Mouse (Mus musculus): ENCODE results near the gene Gm4881. TPM values are rescaled to one million over a fixed set of nuclear protein-coding genes. Genes with fewer than 3 reads are reported as not detected.

Gm4881 gene
- polyA plus RNA-seq, 1 experiment from 2014 or later, result not detected

DNA sequence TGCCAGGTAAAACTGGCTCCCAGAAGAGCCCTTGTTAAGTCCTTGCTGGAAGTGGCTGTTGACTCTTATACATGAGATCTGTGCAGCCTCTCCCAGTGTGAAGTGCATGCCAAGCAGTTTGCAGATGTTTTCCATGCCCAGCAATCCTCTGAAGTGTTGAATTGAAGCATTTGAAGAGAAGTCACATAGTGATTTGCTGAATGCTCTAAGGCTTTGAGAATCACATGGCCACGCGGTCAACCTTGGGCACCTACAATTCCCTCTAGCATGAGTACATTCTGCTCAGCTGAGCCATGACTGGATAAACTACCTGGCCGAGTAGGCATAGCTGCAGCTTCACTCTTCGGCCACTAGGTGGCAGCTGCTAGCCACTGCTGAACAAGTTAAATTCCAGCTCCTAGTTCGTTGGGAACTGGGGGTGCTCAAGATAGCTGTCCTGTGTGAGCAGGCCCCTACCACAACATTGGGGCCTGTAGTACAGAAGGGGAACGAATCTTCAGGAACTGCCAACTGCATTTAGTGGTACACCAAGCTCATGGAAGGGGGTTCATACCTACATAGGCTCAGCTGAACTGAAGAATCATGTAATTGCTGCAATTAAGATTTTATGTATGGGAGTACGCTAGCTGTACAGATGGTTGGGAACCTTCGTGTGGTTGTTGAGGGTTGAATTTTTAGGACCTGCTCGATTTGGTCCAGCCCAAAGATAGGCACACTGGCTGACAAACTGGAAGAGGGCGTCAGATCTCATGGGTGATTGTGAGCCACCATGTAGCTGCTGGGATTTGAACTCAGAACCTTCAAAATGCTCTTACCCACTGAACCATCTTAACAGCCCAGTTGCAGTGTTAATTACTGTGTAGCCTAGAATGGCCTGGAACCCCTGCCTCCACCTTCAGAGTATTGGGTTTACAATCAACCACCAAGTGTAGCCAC lies 53.7 kb downstream of the Gm4881 start:
- 29% methylated on average over 10 of the region's 10 CpGs for WGBS (ENCODE audit: insufficient replicate concordance)
- Histone ChIP-seq H3K27ac (ENCODE audit: low read depth) (peak overlapping the region; percentile 16; the same call in 1 of the 2 replicates), H3K9me3 (ENCODE audit: low read length) (no peaks in the 10 kb centered on the region), H3K9ac (replicated peaks) (no peak overlapping the region), H3K4me1 (ENCODE audit: insufficient read depth) (peaks cover 20% of the 10 kb centered on the region), H3K4me2 (ENCODE audit: low read depth, low read length) (no peak overlapping the region), H3K27me3 (ENCODE audit: insufficient read depth, low read length) (no peaks in the 10 kb centered on the region), H3K4me3 (ENCODE audit: low read depth, low read length) (no peak overlapping the region), H3K36me3 (replicated peaks; ENCODE audit: insufficient read depth, low read length) (peaks cover 50% of the 10 kb centered on the region)
- peak; percentile 75 for ATAC-seq
- TF ChIP-seq EP300 (IDR thresholded peaks at IDR 0.05; ENCODE audit: low read depth), result no peak
- TF ChIP-seq CTCF (IDR thresholded peaks at IDR 0.05; ENCODE audit: low read depth), result peak; percentile 100
- peak; percentile 80 for DNase-seq

GRCm38 (mm10) chr7:24889431-24890220 lies 54.7 kb downstream of the Gm4881 start:
- Histone ChIP-seq H3K4me3 (ENCODE audit: low read depth, low read length) (no peak overlapping the region), H3K4me2 (ENCODE audit: low read depth, low read length) (no peak overlapping the region), H3K9me3 (ENCODE audit: low read length) (no peaks in the 10 kb centered on the region), H3K27ac (ENCODE audit: low read depth) (peak overlapping the region; percentile 53; the same call in 1 of the 2 replicates), H3K9ac (replicated peaks) (no peak overlapping the region), H3K36me3 (replicated peaks; ENCODE audit: insufficient read depth, low read length) (peaks cover 53% of the 10 kb centered on the region), H3K27me3 (ENCODE audit: insufficient read depth, low read length) (no peaks in the 10 kb centered on the region), H3K4me1 (ENCODE audit: insufficient read depth) (peaks cover 24% of the 10 kb centered on the region)
- DNase-seq (no peak), ATAC-seq (no peak)
- no peak for TF ChIP-seq CTCF (IDR thresholded peaks at IDR 0.05; ENCODE audit: low read depth)
- no peak for TF ChIP-seq EP300 (IDR thresholded peaks at IDR 0.05; ENCODE audit: low read depth)
- 73% methylated on average over 6 of the region's 6 CpGs for WGBS (ENCODE audit: insufficient replicate concordance)

DNA sequence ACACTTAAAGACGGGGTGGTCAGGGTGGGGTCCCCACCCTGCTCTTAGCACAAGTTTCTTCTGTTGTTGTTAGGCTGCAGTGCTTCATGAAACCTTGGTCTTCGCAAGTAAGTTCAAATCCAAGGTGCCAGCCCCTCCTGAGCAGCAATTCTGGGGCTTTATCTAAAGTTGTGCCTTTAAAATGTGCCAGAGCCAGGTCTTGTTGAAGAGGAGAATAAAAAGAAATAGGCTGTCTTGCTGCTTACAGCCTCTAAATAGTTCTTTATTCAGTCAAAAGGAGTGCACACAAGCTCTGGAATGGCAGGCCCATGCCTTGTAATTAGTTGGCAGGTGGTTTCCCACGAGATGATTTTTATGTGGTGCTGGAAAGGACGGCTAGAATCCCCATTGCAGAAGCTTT lies 57.2 kb downstream of the Gm4881 start:
- H3K9ac ChIP-seq (replicated peaks), result peak overlapping the region; percentile 98
- H3K4me2 ChIP-seq (ENCODE audit: low read depth, low read length), result peak overlapping the region; percentile 85; the same call in 1 of the 2 replicates
- no peak overlapping the region for H3K4me3 ChIP-seq (ENCODE audit: low read depth, low read length)
- ATAC-seq, result no peak
- peaks cover 53% of the 10 kb centered on the region for H3K36me3 ChIP-seq (replicated peaks; ENCODE audit: insufficient read depth, low read length)
- no peak for DNase-seq
- WGBS (ENCODE audit: insufficient replicate concordance), result 67% methylated on average over 4 of the region's 4 CpGs
- no peaks in the 10 kb centered on the region for H3K9me3 ChIP-seq (ENCODE audit: low read length)
- peak overlapping the region; percentile 39; the same call in 1 of the 2 replicates for H3K27ac ChIP-seq (ENCODE audit: low read depth)
- H3K27me3 ChIP-seq (ENCODE audit: insufficient read depth, low read length), result no peaks in the 10 kb centered on the region
- H3K4me1 ChIP-seq (ENCODE audit: insufficient read depth), result peaks cover 23% of the 10 kb centered on the region
- TF ChIP-seq EP300 (IDR thresholded peaks at IDR 0.05; ENCODE audit: low read depth) (no peak), CTCF (IDR thresholded peaks at IDR 0.05; ENCODE audit: low read depth) (no peak)

- H3K9ac ChIP-seq (replicated peaks), result peak overlapping the region; percentile 98
- H3K36me3 ChIP-seq (replicated peaks; ENCODE audit: insufficient read depth, low read length), result peaks cover 52% of the 10 kb centered on the region
- H3K27me3 ChIP-seq (ENCODE audit: insufficient read depth, low read length), result no peaks in the 10 kb centered on the region
- H3K9me3 ChIP-seq (ENCODE audit: low read length), result no peaks in the 10 kb centered on the region
- H3K4me2 ChIP-seq (ENCODE audit: low read depth, low read length), result peak overlapping the region; percentile 85
- ATAC-seq, result no peak
- 30% methylated on average over 4 of the region's 4 CpGs for WGBS (ENCODE audit: insufficient replicate concordance)
- TF ChIP-seq EP300 (IDR thresholded peaks at IDR 0.05; ENCODE audit: low read depth), result no peak
- TF ChIP-seq CTCF (IDR thresholded peaks at IDR 0.05; ENCODE audit: low read depth), result no peak
- H3K4me1 ChIP-seq (ENCODE audit: insufficient read depth), result peaks cover 23% of the 10 kb centered on the region
- H3K4me3 ChIP-seq (ENCODE audit: low read depth, low read length), result peak overlapping the region; percentile 83
- H3K27ac ChIP-seq (ENCODE audit: low read depth), result peak overlapping the region; percentile 50
- no peak for DNase-seq
These were observed 58.0 kb downstream of the Gm4881 start for GRCm38 (mm10) chr7:24886308-24886633.

DNA sequence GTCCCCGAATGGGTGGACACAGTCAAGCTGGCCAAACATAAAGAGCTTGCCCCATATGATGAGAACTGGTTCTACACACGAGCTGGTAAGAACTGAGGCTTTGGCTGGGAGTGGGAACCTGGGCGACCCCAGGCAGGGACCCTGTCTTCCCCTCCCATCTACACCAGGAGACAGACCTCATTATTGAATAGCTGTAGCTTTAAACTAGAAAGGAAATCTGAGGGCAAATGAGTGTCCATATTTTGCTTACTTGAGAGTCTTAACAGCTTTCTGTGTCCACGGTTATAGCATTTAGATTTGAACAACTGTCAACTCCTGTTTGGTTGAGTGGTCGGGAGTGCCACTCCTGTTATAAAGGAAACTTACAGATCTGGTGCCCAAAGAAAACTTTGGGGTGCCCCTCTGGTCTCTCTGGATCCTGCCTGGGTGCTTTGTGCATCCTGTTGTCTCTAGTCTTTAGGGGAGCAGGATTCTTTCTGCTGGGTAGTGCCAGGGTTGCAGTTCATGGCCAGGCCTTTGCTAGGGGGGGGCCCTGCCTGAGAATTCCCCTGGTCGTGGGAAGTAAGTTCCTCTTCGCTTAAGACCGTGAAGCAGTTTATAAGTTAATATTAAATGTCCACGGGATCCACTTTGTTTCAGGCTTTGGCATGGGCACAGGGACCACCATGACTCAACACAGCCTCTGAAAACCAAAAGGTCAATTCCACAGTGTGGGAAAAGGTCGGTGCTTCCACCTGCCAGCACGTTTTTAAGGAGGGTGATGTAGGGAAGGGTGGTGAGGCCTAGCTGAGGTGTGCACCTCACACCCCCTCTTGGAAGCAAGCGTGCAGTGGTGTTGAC lies 58.6 kb downstream of the Gm4881 start:
- no peak for TF ChIP-seq CTCF (IDR thresholded peaks at IDR 0.05; ENCODE audit: low read depth)
- TF ChIP-seq EP300 (IDR thresholded peaks at IDR 0.05; ENCODE audit: low read depth), result no peak
- no peak for DNase-seq
- Histone ChIP-seq H3K27me3 (ENCODE audit: insufficient read depth, low read length) (no peaks in the 10 kb centered on the region), H3K4me3 (ENCODE audit: low read depth, low read length) (peak overlapping the region; percentile 83), H3K4me2 (ENCODE audit: low read depth, low read length) (peak overlapping the region; percentile 85), H3K9me3 (ENCODE audit: low read length) (no peaks in the 10 kb centered on the region), H3K9ac (replicated peaks) (peak overlapping the region; percentile 98), H3K27ac (ENCODE audit: low read depth) (peak overlapping the region; percentile 97), H3K36me3 (replicated peaks; ENCODE audit: insufficient read depth, low read length) (peaks cover 49% of the 10 kb centered on the region), H3K4me1 (ENCODE audit: insufficient read depth) (peaks cover 23% of the 10 kb centered on the region)
- 9% methylated on average over 12 of the region's 12 CpGs for WGBS (ENCODE audit: insufficient replicate concordance)
- ATAC-seq, result no peak

Data from liver, postnatal 0 days (tissue).